ENCODE assay signal across 23 mouse cellular contexts in genomic region chr17:25775318-25776062, GRCm38 (mm10). TPM values are rescaled to one million over a fixed set of nuclear protein-coding genes. Genes with fewer than 3 reads are reported as not detected.
DNase-seq lines count a peak whose midpoint lies in the region; ATAC-seq lines count a peak whose summit lies in the region.
"Had no signal": no experiment of that assay in that cellular context is flagged by ENCODE, and none has a peak within 500 bp of the region (broad histone marks: within the 10 kb centered on the region; RNA-seq: fewer than 3 reads in every experiment).

No protein-coding gene starts in this region.

- peaks cover 18% of the 10 kb centered on the region for H3K4me1 ChIP-seq in liver, embryonic 12.5 days
- H3K4me1 ChIP-seq in liver, embryonic 11.5 days (replicated peaks; ENCODE audit: control insufficient read depth, insufficient read depth, low read length): peaks cover 10% of the 10 kb centered on the region
- peaks cover 8% of the 10 kb centered on the region for H3K4me1 ChIP-seq in embryonic facial prominence, embryonic 12.5 days

- no peak for ATAC-seq in cerebellum, adult (ENCODE audit: insufficient number of reproducible peaks, low FRiP score, low TSS enrichment)
- no peak for ATAC-seq in liver, embryonic 12.5 days
- no peak for ATAC-seq in liver, embryonic 11.5 days (replicated peaks; ENCODE audit: low FRiP score)
- ATAC-seq in embryonic facial prominence, embryonic 12.5 days (ENCODE audit: insufficient number of reproducible peaks, insufficient read depth, low FRiP score, low TSS enrichment): no peak
- ATAC-seq: forebrain, embryonic 14.5 days had no signal

- H3K27ac ChIP-seq in liver, embryonic 12.5 days: no peak overlapping the region
- no peak overlapping the region for H3K27ac ChIP-seq in liver, embryonic 11.5 days (ENCODE audit: low read depth, low read length)
- H3K27ac ChIP-seq in embryonic facial prominence, embryonic 12.5 days: no peak overlapping the region
- H3K27ac ChIP-seq: gastrocnemius, adult 2 months; heart, embryonic 15.5 days; lung, embryonic 15.5 days had no signal

- H3K9ac ChIP-seq in liver, embryonic 12.5 days: 0 out of 2 replicates have a peak overlapping the region, but pooled peaks have one; percentile 84
- H3K9ac ChIP-seq in liver, embryonic 11.5 days (ENCODE audit: low read depth, low read length): no peak overlapping the region
- H3K9ac ChIP-seq in embryonic facial prominence, embryonic 12.5 days: no peak overlapping the region
- H3K9ac ChIP-seq: heart, embryonic 15.5 days had no signal

- peaks cover 40% of the 10 kb centered on the region for H3K36me3 ChIP-seq in liver, embryonic 12.5 days
- peaks cover 8% of the 10 kb centered on the region for H3K36me3 ChIP-seq in liver, embryonic 11.5 days (ENCODE audit: control insufficient read depth, insufficient read depth, low read length)
- peaks cover 8% of the 10 kb centered on the region for H3K36me3 ChIP-seq in embryonic facial prominence, embryonic 12.5 days

- no peaks in the 10 kb centered on the region for H3K9me3 ChIP-seq in liver, embryonic 12.5 days (replicated peaks)
- no peaks in the 10 kb centered on the region for H3K9me3 ChIP-seq in liver, embryonic 11.5 days (ENCODE audit: control insufficient read depth, low read length)
- H3K9me3 ChIP-seq in embryonic facial prominence, embryonic 12.5 days: no peaks in the 10 kb centered on the region
- H3K9me3 ChIP-seq: heart, embryonic 15.5 days; lung, embryonic 15.5 days had no signal

- peak; percentile 6 for DNase-seq in cerebellum, adult 11 months
- no peak for DNase-seq in liver, embryonic 11.5 days (ENCODE audit: low spot score)
- DNase-seq in kidney, postnatal 10 days: peak; percentile 29
- DNase-seq in gastrocnemius, postnatal 4 days (ENCODE audit: low spot score in 2 of 2): no peak
- no peak for DNase-seq in lung, postnatal 14 days
- DNase-seq: adrenal gland, postnatal 10 days; gastrocnemius, adult 2 months; heart, adult 18-20 months; right cerebral cortex, postnatal 4 days; thymus, postnatal 36 days had no signal

- WGBS in liver, embryonic 12.5 days (ENCODE audit: insufficient replicate concordance): 75% methylated on average over 10 of the region's 10 CpGs
- 77% methylated on average over 10 of the region's 10 CpGs for WGBS in liver, embryonic 11.5 days
- WGBS in embryonic facial prominence, embryonic 12.5 days: 77% methylated on average over 10 of the region's 10 CpGs

- peaks cover 10% of the 10 kb centered on the region; the same call in 1 of the 2 replicates for H3K27me3 ChIP-seq in liver, embryonic 12.5 days (replicated peaks)
- 0 out of 2 replicates have a peak, but pooled peaks cover 3% of the 10 kb centered on the region for H3K27me3 ChIP-seq in liver, embryonic 11.5 days (replicated peaks; ENCODE audit: control insufficient read depth, insufficient read depth, low read length)
- H3K27me3 ChIP-seq in embryonic facial prominence, embryonic 12.5 days: no peaks in the 10 kb centered on the region
- H3K27me3 ChIP-seq: lung, embryonic 15.5 days had no signal

- peak overlapping the region; percentile 87; the same call in 1 of the 2 replicates for H3K4me2 ChIP-seq in liver, embryonic 12.5 days
- no peak overlapping the region for H3K4me2 ChIP-seq in liver, embryonic 11.5 days
- peak overlapping the region; percentile 7; the same call in 1 of the 2 replicates for H3K4me2 ChIP-seq in embryonic facial prominence, embryonic 12.5 days (replicated peaks)

- no peak overlapping the region for H3K4me3 ChIP-seq in liver, embryonic 12.5 days
- H3K4me3 ChIP-seq in liver, embryonic 11.5 days (ENCODE audit: low read depth, low read length): no peak overlapping the region
- no peak overlapping the region for H3K4me3 ChIP-seq in embryonic facial prominence, embryonic 12.5 days

RNA-seq across cellular contexts. Expression of gene Narfl, which starts 1.9 kb away (rescaled TPM):
- polyA plus RNA-seq in liver, embryonic 12.5 days (2016; fragmentation: Nextera tagmentation; extraction: Ambion mirVana): 18.9 and 19.3 TPM in 2 replicates
- 28.4 and 29.9 TPM in 2 replicates for polyA plus RNA-seq in liver, embryonic 11.5 days (2014; fragmentation: Nextera tagmentation; extraction: Ambion mirVana)
- 23.9 and 25.6 TPM in 2 replicates for polyA plus RNA-seq in embryonic facial prominence, embryonic 12.5 days (2016; fragmentation: Nextera tagmentation; extraction: Ambion mirVana)
- 10 to 100 TPM; 29.0 to 31.3 TPM for total RNA-seq in gastrocnemius, postnatal 4 days (2021)

RNA-seq across cellular contexts. Expression of gene Haghl, which starts 10.0 kb away (rescaled TPM):
- 11.4 and 11.9 TPM in 2 replicates for polyA plus RNA-seq in liver, embryonic 12.5 days (2016; fragmentation: Nextera tagmentation; extraction: Ambion mirVana)
- 22.7 and 25.0 TPM in 2 replicates for polyA plus RNA-seq in liver, embryonic 11.5 days (2014; fragmentation: Nextera tagmentation; extraction: Ambion mirVana)
- polyA plus RNA-seq in embryonic facial prominence, embryonic 12.5 days (2016; fragmentation: Nextera tagmentation; extraction: Ambion mirVana): 93.0 and 95.4 TPM in 2 replicates
- 10 to 100 TPM; 31.3 to 32.5 TPM for total RNA-seq in gastrocnemius, postnatal 4 days (2021)

RNA-seq across cellular contexts. Expression of gene Ccdc78, which starts 10.9 kb away (rescaled TPM):
- polyA plus RNA-seq in liver, embryonic 12.5 days (2016; fragmentation: Nextera tagmentation; extraction: Ambion mirVana): 0.17 TPM in 1 of 2 replicates, not detected in the other
- polyA plus RNA-seq in liver, embryonic 11.5 days (2014; fragmentation: Nextera tagmentation; extraction: Ambion mirVana): 0.25 and 0.33 TPM in 2 replicates
- polyA plus RNA-seq in embryonic facial prominence, embryonic 12.5 days (2016; fragmentation: Nextera tagmentation; extraction: Ambion mirVana): 0.18 and 0.29 TPM in 2 replicates
- not detected for total RNA-seq in gastrocnemius, postnatal 4 days (2021)
- total RNA-seq: adrenal gland, postnatal 10 days; gastrocnemius, adult 2 months; hematopoietic stem cell, adult 5-6 weeks; left cerebral cortex, postnatal 36 days; liver, adult 2 months had no signal
- polyA plus RNA-seq: erythroblast, embryonic 14.5 days had no signal

RNA-seq across cellular contexts. Expression of gene Fam173a, which starts 17.2 kb away (rescaled TPM):
- polyA plus RNA-seq in liver, embryonic 12.5 days (2016; fragmentation: Nextera tagmentation; extraction: Ambion mirVana): 59.8 and 68.1 TPM in 2 replicates
- polyA plus RNA-seq in liver, embryonic 11.5 days (2014; fragmentation: Nextera tagmentation; extraction: Ambion mirVana): 83.7 and 83.8 TPM in 2 replicates
- polyA plus RNA-seq in embryonic facial prominence, embryonic 12.5 days (2016; fragmentation: Nextera tagmentation; extraction: Ambion mirVana): 72.0 and 77.0 TPM in 2 replicates
- 10 to 100 TPM; 45.6 to 45.8 TPM for total RNA-seq in gastrocnemius, postnatal 4 days (2021)

RNA-seq across cellular contexts. Expression of gene AC134908.4, which starts 20.0 kb away (rescaled TPM):
- not detected in 2 replicates for polyA plus RNA-seq in liver, embryonic 12.5 days (2016; fragmentation: Nextera tagmentation; extraction: Ambion mirVana)
- not detected in 2 replicates for polyA plus RNA-seq in liver, embryonic 11.5 days (2014; fragmentation: Nextera tagmentation; extraction: Ambion mirVana)
- polyA plus RNA-seq in embryonic facial prominence, embryonic 12.5 days (2016; fragmentation: Nextera tagmentation; extraction: Ambion mirVana): not detected in 2 replicates
- total RNA-seq in gastrocnemius, postnatal 4 days (2021): under 1 TPM in 1 of 2 experiments, not detected in 1; 0.75 TPM
- total RNA-seq: CH12.LX; gastrocnemius, adult 2 months; heart, adult 18-20 months; hematopoietic stem cell, adult 5-6 weeks; megakaryocyte progenitor cell, adult 5-6 weeks had no signal
- polyA plus RNA-seq: erythroblast, embryonic 14.5 days; testis, adult 2 months had no signal

Comparison
In these comparisons a context has a peak if more than half of its experiments do, and no peak if none do; other contexts are left out.
1. DNase-seq: peak in cerebellum, adult 11 months (single experiment) and kidney, postnatal 10 days (single experiment); none in liver, embryonic 11.5 days (single experiment), gastrocnemius, postnatal 4 days (0 of 2) and lung, postnatal 14 days (single experiment).